Mouse (Mus musculus) spleen, postnatal 10 days (tissue): Measurements from ENCODE around the gene Gnptg.

ENCODE experiments used
- DNase-seq, 2 experiments: peaks; one replicate each; pipeline ENCODE4 v3.0.0; 2021 to 2022; ENCODE audit warnings: low spot score in 2 of 2

Gnptg gene

GRCm38 (mm10) chr17:25188150-25189031 lies 51.5 kb downstream of the Gnptg start, which contains the start of gene Unkl:
TSS of gene Unkl (plus strand) at chr17:25188397.
- DNase-seq, result peak; percentile 50 to 77

- DNase-seq, result no peak
These were observed 52.2 kb downstream of the Gnptg start for GRCm38 (mm10) chr17:25187784-25188149.

GRCm38 (mm10) chr17:25184961-25185360 lies 55.0 kb downstream of the Gnptg start:
- DNase-seq, result no peak

- peak; percentile 89 to 98 for DNase-seq
These were observed 55.7 kb downstream of the Gnptg start, which contains the start of gene BC003965 for GRCm38 (mm10) chr17:25184129-25184691. TSS of gene BC003965 (plus strand) at chr17:25184554.
